Mouse (Mus musculus): ENCODE data around the gene Gm9844.

- no peak for TF ChIP-seq TCF12 (IDR thresholded peaks at IDR 0.05; ENCODE audit: low read depth, low read length)
- no peak for TF ChIP-seq NRF1 (IDR thresholded peaks at IDR 0.05; ENCODE audit: insufficient read depth, low read depth, low read length, poor library complexity, severe bottlenecking)
- TF ChIP-seq CTCF (IDR thresholded peaks at IDR 0.05 in 2 of 3, conservative IDR thresholded peaks at IDR 0.05 in 1 of 3; ENCODE audit: control insufficient read depth in 1 of 3, insufficient read depth in 1 of 3, low read depth in 2 of 3, low read length in 3 of 3, poor library complexity in 1 of 3, severe bottlenecking in 1 of 3): no peak
- TF ChIP-seq ELF1 (IDR thresholded peaks at IDR 0.05; ENCODE audit: low read depth, low read length): no peak
These were observed 11.9 kb upstream of the Gm9844 start for GRCm38 (mm10) chr7:24850162-24850561.
